In the genomic region with DNA sequence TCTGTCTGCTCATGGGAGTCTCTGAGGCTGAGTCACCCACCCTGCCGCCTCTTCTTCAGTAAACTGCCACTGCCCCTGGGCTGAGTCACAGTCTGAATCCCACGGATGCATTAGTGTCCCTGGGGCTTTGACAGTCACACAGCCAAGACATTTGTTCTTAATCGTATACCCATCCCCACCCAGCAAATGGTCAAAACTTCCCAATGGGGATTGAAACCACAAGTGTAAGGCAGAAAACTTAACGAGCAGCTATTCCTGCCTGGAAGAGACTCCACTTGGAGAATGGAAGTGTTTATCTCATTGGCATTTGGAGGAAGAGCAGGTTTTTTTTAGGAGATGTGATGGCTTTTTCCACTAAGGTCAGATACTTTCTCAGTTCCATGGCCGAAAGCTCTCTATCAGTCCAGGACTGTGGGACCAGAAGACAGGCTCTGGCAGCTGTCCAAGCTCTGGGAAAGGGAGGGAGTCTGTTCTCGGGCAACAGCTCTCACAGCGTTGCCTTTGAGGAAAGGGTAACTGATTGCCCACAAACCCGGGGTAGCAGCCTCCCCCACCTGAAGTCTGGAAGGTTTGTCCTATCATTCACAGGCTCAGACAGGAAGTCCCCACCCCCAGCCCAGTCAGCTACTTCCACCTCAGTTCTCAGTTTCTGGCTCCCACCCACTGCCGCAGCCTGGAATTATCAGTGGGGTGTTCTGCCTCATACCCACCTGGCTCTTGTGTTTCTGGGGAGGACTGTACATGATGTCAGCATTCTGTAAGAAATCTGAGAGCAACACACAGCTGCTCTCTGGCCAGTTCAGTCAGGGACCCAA, we compare ENCODE assay signal across 8 mouse cellular contexts.
DNase-seq lines count a peak whose midpoint lies in the region; ATAC-seq lines count a peak whose summit lies in the region.

No protein-coding gene starts in this region.

- H3K36me3 ChIP-seq in embryonic facial prominence, embryonic 14.5 days (ENCODE audit: control insufficient read depth, insufficient read depth, low read length) = no peaks in the 10 kb centered on the region

- H3K4me1 ChIP-seq in embryonic facial prominence, embryonic 14.5 days (ENCODE audit: control insufficient read depth, insufficient read depth, low read length) = peaks cover 14% of the 10 kb centered on the region; the same call in 1 of the 2 replicates

- DNase-seq in cerebellum, postnatal 25 days = peak; percentile 21 to 58
- peak; percentile 78 for DNase-seq in 3T3-L1 (ENCODE audit: low read depth, low spot score)
- peak; percentile 72 for DNase-seq in embryonic facial prominence, embryonic 14.5 days (ENCODE audit: low spot score)
- peak; percentile 9 for DNase-seq in induced T-regulatory cell, adult 2 months (ENCODE audit: low read depth)
- DNase-seq in lung, postnatal 10 days = peak; percentile 72
- DNase-seq in thymus, postnatal 4 days = peak; percentile 81

- H3K4me3 ChIP-seq in embryonic facial prominence, embryonic 14.5 days (ENCODE audit: low read depth, low read length) = no peak overlapping the region

- 29% methylated on average over 9 of the region's 9 CpGs for WGBS in embryonic facial prominence, embryonic 14.5 days

- peak overlapping the region; percentile 21; the same call in 1 of the 2 replicates for H3K4me2 ChIP-seq in embryonic facial prominence, embryonic 14.5 days (ENCODE audit: low read depth, low read length)

- peak overlapping the region; percentile 35; the same call in 1 of the 2 replicates for H3K9ac ChIP-seq in embryonic facial prominence, embryonic 14.5 days (ENCODE audit: low read depth, low read length)

- peak overlapping the region; percentile 63; the same call in 1 of the 2 replicates for H3K27ac ChIP-seq in embryonic facial prominence, embryonic 14.5 days (replicated peaks; ENCODE audit: low read depth, low read length)

- ATAC-seq in cerebellum, adult (ENCODE audit: insufficient number of reproducible peaks, low FRiP score, low TSS enrichment) = no peak
- ATAC-seq in embryonic facial prominence, embryonic 14.5 days (ENCODE audit: low read depth) = peak; percentile 55
- ATAC-seq in erythroblast, adult 5-6 weeks (replicated peaks; ENCODE audit: low FRiP score, poor library complexity, severe bottlenecking) = no peak

- H3K27me3 ChIP-seq in embryonic facial prominence, embryonic 14.5 days (replicated peaks; ENCODE audit: control insufficient read depth, insufficient read depth, low read length) = no peaks in the 10 kb centered on the region

- no peaks in the 10 kb centered on the region for H3K9me3 ChIP-seq in embryonic facial prominence, embryonic 14.5 days (ENCODE audit: control insufficient read depth, low read length)

Comparison
In these comparisons a context has a peak if more than half of its experiments do, and no peak if none do; other contexts are left out.
1. DNase-seq: peak in every context shown above with its lines; median percentile 81 in thymus, postnatal 4 days; 78 in 3T3-L1; 72 in embryonic facial prominence, embryonic 14.5 days; 72 in lung, postnatal 10 days; 40 in cerebellum, postnatal 25 days; 9 in induced T-regulatory cell, adult 2 months.